Mouse (Mus musculus): ENCODE measurements around the gene Sorcs2.
A peak's percentile ranks its signal among the peaks of the same experiment; 100 is the strongest.

Gene Sorcs2

GRCm38 (mm10) chr5:36359535-36360243 is 38.2 kb downstream of the Sorcs2 start:
- DNase-seq (ENCODE audit: low spot score in 2 of 2): peak in 1 of 2 experiments; percentile 29

DNA sequence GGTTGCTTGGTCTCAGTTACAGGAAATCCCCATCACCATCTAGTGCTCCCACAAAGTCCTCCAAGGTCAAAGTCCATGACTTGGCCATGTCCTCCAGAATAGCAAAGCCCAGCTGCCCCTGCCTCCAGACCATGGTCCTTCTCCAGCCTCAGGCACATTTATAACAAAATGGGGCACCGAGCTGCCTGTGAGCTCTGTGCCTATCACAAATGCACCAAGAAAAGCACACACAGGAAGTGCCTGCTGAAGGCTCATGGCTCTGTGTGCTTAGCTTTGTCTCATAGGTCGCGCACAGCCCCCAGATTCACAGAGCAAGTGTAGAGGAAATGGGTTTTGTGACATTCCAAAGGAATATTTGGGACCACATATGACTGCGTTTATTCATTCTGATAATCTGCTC is 39.8 kb downstream of the Sorcs2 start:
- DNase-seq (ENCODE audit: low spot score in 2 of 2): no peak

DNA sequence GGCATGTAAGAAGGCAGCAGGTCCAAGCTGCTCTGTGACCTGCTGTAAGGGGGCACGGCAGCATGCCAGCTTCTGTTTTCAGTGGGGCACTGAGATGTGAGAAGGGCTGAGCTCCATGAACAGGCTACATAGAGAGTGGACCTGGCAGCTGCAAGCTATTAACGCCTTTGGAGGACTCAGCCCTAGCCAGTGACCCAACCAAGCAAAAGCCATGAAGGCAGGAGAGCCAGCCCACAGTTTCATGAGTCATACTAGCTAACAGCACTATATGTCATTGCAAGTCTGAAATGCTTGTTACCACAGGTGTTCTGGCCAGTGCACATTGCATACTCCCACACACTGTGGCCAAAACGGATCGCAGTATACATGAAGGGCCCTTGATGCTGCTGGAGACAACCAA is 41.3 kb downstream of the Sorcs2 start:
- no peak for DNase-seq (ENCODE audit: low spot score in 2 of 2)

DNA sequence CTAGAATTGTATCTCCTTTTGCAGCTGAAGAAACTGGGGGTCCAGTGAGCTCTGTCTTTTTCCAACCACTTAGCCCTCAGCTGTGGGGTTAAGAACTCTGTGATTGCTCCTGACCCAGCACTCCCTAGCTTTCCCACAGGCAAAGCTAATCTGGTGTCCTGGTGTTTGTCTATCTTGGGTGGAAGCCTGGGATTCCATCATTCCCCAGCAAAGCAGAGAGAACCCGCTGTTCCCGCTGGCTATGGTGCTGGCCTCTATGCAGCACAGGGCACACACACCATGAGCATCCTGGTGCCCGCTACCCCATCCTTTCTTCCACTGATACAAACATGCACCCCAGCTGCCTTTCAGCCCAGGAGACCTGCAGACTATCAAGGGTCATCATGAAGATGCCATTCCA is 42.3 kb downstream of the Sorcs2 start:
- DNase-seq (ENCODE audit: low spot score in 2 of 2): no peak

DNA sequence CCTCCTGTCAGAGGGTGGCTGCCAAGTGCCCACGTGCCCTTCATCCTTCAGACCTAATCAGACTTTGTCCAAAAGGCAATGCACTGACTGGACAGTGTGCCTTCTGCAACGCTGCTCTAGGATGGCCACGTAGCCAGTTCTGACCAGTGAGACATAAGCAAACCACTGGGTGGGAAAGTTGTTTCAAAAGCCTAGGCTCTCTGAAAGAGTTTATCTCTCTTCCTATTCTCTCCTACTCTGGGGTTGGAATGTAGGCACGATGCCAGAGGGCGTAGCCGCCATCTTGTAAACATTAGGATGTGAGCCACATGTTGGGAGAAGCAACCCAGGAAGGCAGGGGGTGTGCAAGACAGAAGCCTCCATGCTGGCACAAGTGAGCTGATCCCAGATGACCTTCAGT is 44.3 kb downstream of the Sorcs2 start:
- DNase-seq (ENCODE audit: low spot score in 2 of 2): no peak

DNA sequence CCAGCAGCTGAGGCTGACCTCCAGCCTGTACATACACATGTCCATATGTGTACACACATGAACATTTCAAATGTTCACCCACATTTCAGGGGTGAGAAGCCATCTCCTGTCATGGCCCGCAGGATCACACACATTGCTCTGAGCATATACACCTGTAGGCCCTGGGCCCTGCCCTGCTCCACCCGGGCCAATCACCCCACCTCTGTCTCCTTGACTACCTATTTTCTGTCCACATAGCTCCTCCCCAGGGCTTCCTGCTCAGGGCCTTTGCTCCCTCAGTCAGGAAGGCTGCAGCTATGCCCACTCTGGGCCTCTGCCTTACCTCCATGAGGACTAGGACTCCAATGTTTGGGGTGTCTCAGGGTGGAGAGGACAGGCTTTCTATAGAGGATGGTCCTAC is 44.7 kb downstream of the Sorcs2 start:
- DNase-seq (ENCODE audit: low spot score in 2 of 2): no peak

- DNase-seq (ENCODE audit: low spot score in 2 of 2): no peak
These were observed 51.2 kb downstream of the Sorcs2 start for GRCm38 (mm10) chr5:36346698-36347097.

DNA sequence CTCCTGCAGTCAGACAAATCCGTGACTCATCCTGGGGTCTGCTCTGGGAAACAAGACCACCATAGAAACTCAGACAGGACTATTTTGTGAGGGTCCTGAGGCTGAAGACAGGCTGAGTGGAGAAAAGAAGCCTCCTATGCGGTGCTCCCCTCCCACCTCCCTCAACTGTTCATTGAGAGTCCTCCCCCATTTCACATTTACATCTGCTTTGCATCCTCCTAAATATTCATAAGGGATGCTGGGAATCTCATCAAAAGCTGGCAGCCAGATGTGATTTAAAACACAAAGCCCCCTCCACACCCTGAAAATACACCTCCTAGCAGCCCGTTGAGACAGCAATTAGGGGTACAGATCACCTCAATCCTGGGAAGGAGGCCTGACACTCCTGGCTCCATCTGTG is 58.7 kb downstream of the Sorcs2 start:
- no peak for DNase-seq (ENCODE audit: low spot score in 2 of 2)

GRCm38 (mm10) chr5:36336252-36336651 is 61.7 kb downstream of the Sorcs2 start:
- DNase-seq (ENCODE audit: low spot score in 2 of 2): no peak

- no peak for DNase-seq (ENCODE audit: low spot score in 2 of 2)
These were observed 62.3 kb downstream of the Sorcs2 start for GRCm38 (mm10) chr5:36335661-36336060.

- no peak for DNase-seq (ENCODE audit: low spot score in 2 of 2)
These were observed 63.7 kb downstream of the Sorcs2 start for GRCm38 (mm10) chr5:36334227-36334626.

DNA sequence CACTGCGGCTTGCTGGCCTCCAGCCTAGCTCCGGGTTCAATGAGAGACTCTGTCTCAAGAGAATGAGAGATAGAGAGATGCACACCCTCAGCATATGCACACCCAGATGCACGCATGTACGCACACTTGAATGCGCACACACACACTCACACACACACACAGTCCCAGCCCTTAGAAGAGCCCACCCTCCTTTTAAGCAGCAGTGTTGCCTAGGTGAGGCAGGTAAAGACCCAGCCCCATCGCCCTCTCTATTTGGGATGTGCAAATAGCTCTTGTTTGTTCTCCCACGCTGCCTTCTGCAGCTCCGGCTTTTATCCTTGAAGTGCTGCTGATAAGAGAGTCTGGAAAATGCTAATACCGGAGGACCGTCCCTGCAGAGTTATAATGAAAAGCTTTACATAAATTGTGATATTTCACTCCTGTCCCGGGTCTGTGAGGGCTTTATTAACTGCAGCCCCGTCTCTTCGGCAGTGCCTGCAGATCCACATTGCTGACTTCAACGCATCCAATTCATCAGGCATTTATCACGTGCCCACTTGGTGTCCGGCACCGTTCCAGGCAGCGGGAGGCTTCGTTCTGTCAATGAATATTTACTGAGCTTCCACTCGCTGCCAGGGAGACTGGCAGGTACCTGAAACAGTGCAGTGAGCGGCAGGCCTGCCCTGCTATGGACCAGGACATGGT is 67.3 kb downstream of the Sorcs2 start:
- DNase-seq (ENCODE audit: low spot score in 2 of 2): no peak

DNA sequence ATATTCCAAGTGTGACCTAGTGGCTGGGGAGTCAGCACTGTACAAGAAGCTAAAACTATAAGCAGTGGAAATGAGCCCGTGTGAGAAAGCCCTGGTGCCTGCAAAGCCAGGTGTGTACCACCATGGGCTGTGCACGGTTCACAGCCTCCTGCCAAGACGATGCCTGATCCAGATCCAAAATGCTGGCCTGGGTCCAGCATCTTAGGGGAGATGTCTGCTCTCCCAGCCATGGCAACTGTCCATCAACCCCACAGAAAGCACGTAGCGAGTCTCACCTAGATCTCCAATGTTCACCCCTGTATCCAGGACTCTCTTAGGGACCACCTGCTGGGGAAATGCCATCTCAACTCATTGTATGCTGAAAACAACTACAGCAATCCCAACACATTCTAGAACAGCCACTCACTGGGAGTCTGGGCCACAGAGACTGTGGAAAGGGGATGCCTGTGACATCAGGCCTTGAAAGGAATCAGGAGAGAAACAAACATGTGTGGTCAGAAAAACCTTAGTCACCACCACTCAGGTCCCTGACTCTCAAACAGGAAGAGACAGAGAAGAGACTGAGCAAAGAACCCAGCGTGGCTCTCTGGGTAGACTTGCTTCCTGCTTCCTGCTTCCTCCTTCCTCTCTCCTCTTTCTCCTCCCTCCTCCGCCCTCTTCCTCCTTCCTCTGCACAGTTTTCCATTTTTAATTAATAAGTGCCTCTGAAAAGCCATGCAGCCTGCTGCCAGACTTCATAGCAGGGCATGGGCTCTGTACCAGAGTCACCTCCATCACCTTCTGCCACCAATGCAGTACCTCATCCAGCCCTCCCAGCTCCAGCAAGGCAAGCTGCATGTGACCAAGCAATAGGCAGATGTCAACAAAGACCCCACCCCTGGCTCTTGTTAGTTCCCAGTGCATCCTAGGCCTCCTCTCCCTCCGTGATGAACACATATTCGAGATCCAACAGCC is 71.6 kb downstream of the Sorcs2 start:
- no peak for DNase-seq (ENCODE audit: low spot score in 2 of 2)

DNA sequence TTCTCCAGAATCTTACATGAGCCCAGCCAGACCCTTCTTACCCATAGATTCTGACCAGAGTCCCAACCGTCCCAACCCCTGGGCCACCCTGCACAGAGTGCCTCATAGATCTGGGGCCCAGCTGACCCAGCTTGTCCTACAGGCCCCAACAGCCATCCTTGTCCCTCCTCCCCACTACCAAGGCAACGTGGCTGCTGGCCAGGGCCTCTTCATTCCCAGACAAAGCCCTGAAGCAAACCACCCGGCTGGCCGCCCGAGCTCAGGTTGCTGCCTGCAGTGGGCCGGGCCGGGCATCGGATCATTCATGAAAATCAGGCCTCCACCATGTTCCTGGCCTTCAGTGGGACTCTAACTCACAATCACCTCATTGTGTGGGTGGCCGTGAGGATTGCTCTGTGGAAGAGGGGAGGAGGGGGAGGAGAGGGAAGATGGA is 73.8 kb downstream of the Sorcs2 start:
- peak; percentile 40 to 76 for DNase-seq (ENCODE audit: low spot score in 2 of 2)

DNA sequence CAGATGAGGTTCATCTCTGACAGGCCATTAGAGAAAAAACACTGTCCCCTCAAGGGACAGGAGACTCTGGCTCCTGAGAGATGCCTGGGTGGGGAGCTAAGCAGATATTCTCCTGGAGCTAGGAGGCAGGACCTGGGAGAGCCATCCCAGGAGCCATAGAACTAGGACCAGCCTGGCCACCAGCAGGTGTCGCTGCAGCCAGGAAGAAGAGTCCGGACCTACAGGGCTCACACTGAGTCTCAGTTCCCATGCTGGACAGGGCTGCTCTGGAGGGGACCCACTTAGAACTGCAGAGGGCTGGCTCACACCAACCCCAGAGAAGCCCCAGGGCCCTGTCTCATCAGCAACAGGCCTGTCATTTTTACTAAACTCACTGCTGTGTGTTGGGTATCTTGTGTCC is 74.4 kb downstream of the Sorcs2 start:
- peak; percentile 66 to 73 for DNase-seq (ENCODE audit: low spot score in 2 of 2)

- no peak for DNase-seq (ENCODE audit: low spot score in 2 of 2)
These were observed 76.4 kb downstream of the Sorcs2 start for GRCm38 (mm10) chr5:36321581-36321980.

- no peak for DNase-seq (ENCODE audit: low spot score in 2 of 2)
These were observed 77.3 kb downstream of the Sorcs2 start for GRCm38 (mm10) chr5:36320667-36321066.

DNA sequence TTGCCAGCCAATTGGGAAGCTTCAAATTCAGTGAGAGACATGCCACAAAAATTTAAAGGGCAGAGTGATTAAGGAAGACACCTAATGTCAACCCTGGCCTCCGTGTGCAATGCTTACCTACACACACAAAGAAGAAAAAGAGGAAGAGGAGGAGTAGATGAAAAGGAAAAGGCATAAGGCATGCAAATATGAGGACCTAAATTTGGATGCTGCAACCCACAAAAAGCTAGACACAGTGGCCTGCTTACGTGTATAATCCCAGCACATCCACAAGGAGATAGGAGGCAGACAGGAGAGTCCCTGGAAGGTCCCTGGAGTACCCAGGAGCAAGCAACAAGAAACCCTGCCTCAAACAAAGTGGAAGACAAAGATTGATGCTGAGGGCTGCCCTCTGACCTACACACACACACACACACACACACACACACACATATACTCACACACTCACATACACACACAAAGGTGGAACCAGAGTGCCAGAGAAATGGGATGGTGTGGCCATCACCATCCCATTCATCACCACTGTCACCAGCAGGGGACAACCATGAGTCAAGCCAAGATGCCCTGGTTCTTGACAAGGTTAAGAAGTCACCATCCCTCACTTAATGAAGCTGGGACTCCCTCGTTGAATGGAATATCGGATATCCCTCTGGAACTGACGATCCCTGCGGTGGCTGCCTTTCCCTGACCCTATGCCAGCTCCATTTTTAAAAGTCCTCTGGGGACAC is 80.1 kb downstream of the Sorcs2 start:
- no peak for DNase-seq (ENCODE audit: low spot score in 2 of 2)

DNA sequence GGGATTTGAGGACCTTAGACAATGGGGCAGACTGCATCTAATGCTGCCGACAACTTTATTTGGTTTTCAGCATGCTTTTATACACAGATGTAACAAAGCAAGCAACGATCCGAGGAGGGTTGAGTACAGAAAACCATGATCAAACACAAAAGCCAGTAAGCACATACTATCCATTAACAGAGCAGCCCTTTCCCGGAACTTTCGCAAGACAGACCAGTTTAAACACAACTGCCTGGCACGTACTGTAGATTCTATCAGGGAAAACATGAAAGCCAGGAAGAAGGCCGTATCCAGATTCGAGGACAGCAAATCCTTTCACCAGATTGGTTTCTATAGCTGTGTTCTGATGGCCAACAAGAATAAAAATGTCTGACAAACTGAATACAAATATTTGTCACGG is 82.8 kb downstream of the Sorcs2 start:
- DNase-seq (ENCODE audit: low spot score in 2 of 2): no peak

DNA sequence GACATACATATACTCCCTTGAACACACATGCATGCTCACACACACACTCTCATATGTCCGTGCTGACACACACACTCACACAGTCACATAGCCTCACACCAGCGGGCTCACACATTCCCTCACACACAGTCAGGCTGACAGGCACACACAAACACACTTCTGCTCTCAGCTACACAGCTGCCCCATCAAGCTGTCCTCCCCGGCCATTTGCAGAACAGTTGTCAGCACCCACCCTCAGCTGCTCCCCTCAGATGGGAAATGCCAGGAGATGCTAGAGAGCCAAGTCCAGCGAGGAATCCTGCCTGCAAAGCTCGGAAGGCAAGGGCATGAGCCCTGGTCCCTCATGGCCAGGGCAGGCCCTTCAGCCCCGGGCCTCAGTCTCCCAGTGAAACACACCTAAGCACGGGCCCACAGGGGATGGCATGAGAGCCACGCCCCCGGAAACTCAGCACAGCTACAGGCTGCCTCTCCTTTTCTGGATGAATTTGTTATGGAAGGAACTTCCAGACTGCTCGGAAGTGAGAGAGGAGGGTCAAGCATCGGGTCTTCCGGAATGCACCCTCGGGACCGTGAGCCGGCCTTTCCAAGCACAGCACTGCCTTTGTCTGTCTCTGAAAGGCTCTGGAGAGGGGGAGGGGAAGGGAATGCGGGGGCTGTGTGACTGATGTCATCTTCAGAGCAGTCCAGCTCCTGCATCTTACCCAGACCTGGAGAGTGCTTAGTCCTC is 84.4 kb downstream of the Sorcs2 start:
- peak in 1 of 2 experiments; percentile 29 for DNase-seq (ENCODE audit: low spot score in 2 of 2)

DNA sequence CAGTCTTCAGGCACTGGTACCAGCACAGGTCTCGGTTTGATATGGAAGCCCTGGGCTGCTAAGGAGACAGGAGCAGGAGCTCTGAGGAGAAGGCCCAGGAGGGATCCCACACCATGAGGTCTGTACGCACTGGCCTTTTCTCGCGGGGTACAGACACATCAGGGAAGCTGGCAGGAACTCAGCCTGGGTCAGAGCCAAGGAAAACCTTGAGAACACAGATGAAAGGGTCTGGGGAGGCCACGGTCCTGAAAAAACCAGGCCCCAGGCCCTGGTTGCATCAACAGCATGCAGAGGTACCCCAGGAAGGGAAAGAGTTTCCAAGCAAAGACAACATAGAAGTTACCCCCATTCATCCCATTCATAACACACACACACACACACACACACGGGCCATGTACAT is 85.0 kb downstream of the Sorcs2 start:
- no peak for DNase-seq (ENCODE audit: low spot score in 2 of 2)

All from right cerebral cortex, adult 2 months (tissue).